Mouse (Mus musculus) heart, postnatal 10 days (tissue): ENCODE data around the gene Atg101. TPM values are rescaled to one million over a fixed set of nuclear protein-coding genes. Genes with fewer than 3 reads are reported as not detected.

ENCODE experiments used
- DNase-seq, 2 experiments: peaks; one replicate each; pipeline ENCODE4 v3.0.0; 2021
- intact Hi-C: fragments of 180-260 bp; cut with DNase I; formaldehyde crosslinking; loops from one replicate; pipeline ENCODE4 v1.15.1; 2025
- total RNA-seq, 2 experiments: library from RNA; stranded (reverse); gene quantifications; 2 replicates each; pipeline ENCODE4 v1.2.3; 2021

Atg101 gene
- total RNA-seq, result 10 to 100 TPM; 24.1 to 28.2 TPM

GRCm38 (mm10) chr15:101283911-101284750 lies at the start of gene Atg101:
Atg101 (plus strand) TSS chr15:101284272.
- intact Hi-C loops, result loop anchor here (1.0 kb wide), 4 partner anchors 17 to 63 kb away; no protein-coding TSS in a partner anchor
- DNase-seq, result peak; percentile 93 to 94

- intact Hi-C loops, result no loop called here
- DNase-seq, result no peak
Observed at GRCm38 (mm10) chr15:101234611-101235341, 49.3 kb upstream of the Atg101 start.

GRCm38 (mm10) chr15:101235342-101235698 lies 48.8 kb upstream of the Atg101 start:
- no peak for DNase-seq
- intact Hi-C loops, result no loop called here

- intact Hi-C loops, result no loop called here
- DNase-seq, result no peak
Observed at GRCm38 (mm10) chr15:101235728-101236327, 48.2 kb upstream of the Atg101 start.

- intact Hi-C loops, result loop anchor here (1.0 kb wide), 1 partner anchor 16 kb away; no protein-coding TSS in a partner anchor
- peak; percentile 75 to 85 for DNase-seq
Observed at GRCm38 (mm10) chr15:101236878-101237277, 47.2 kb upstream of the Atg101 start.

GRCm38 (mm10) chr15:101238885-101239511 lies 45.1 kb upstream of the Atg101 start:
- intact Hi-C loops, result no loop called here
- peak; percentile 69 to 70 for DNase-seq

- intact Hi-C loops, result loop anchor here (1.0 kb wide), 2 partner anchors 43 to 74 kb away; no protein-coding TSS in a partner anchor
- DNase-seq, result no peak
Observed at GRCm38 (mm10) chr15:101239821-101240220, 44.3 kb upstream of the Atg101 start.

- DNase-seq, result peak; percentile 93 to 94
- intact Hi-C loops, result loop anchor here (1.0 kb wide), 2 partner anchors 42 to 73 kb away; no protein-coding TSS in a partner anchor
Observed at GRCm38 (mm10) chr15:101240799-101241204, 43.3 kb upstream of the Atg101 start.

GRCm38 (mm10) chr15:101241236-101241635 lies 42.8 kb upstream of the Atg101 start:
- intact Hi-C loops, result no loop called here
- peak in 1 of 2 experiments; percentile 78 for DNase-seq

- intact Hi-C loops, result no loop called here
- no peak for DNase-seq
Observed at GRCm38 (mm10) chr15:101241853-101242252, 42.2 kb upstream of the Atg101 start.

GRCm38 (mm10) chr15:101242645-101243044 lies 41.4 kb upstream of the Atg101 start:
- intact Hi-C loops, result no loop called here
- peak; percentile 84 to 87 for DNase-seq

- DNase-seq, result no peak
- intact Hi-C loops, result no loop called here
Observed at GRCm38 (mm10) chr15:101244012-101244411, 40.1 kb upstream of the Atg101 start.

GRCm38 (mm10) chr15:101246231-101247154 lies 37.6 kb upstream of the Atg101 start:
- peak; percentile 97 to 99 for DNase-seq
- intact Hi-C loops, result no loop called here

GRCm38 (mm10) chr15:101247155-101247498 lies 36.9 kb upstream of the Atg101 start:
- intact Hi-C loops, result no loop called here
- no peak for DNase-seq

- peak; percentile 68 to 70 for DNase-seq
- intact Hi-C loops, result no loop called here
Observed at GRCm38 (mm10) chr15:101248029-101248710, 35.9 kb upstream of the Atg101 start.

GRCm38 (mm10) chr15:101250220-101250800 lies 33.8 kb upstream of the Atg101 start:
- DNase-seq, result no peak
- intact Hi-C loops, result no loop called here

- intact Hi-C loops, result no loop called here
- no peak for DNase-seq
Observed at GRCm38 (mm10) chr15:101251930-101252329, 32.1 kb upstream of the Atg101 start.

- no peak for DNase-seq
- intact Hi-C loops, result no loop called here
Observed at GRCm38 (mm10) chr15:101252614-101253013, 31.5 kb upstream of the Atg101 start.

GRCm38 (mm10) chr15:101253563-101253885 lies 30.5 kb upstream of the Atg101 start:
- DNase-seq, result no peak
- intact Hi-C loops, result no loop called here
